Mouse (Mus musculus): Measurements from ENCODE around the gene Gm20498.

DNA sequence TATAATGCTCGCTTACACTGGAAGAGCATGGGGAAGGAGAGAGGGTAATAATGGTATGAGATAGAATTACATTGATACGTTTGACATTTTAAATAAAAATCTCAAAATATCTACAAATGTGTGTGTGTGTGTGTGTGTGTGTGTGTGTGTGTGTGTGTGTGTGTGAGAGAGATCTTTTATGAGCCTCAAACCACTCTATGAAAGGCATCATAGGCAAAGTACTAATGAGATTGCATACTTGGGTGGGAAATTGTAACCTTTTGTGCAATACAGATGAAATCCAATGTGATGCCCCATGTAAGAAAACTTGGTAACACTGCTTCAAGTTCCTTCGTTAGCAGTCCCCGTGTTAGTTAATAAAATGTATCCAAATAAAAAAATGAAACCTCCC lies 319 bp upstream of the Gm20498 start:
- TF ChIP-seq POLR2A (IDR thresholded peaks at IDR 0.05; ENCODE audit: low read depth, low read length) (no peak), CTCF (IDR thresholded peaks at IDR 0.05; ENCODE audit: extremely low read depth, insufficient read length, insufficient replicate concordance, low read depth, low read length) (no peak)

Data from small intestine, adult 2 months (tissue).